In the genomic region with DNA sequence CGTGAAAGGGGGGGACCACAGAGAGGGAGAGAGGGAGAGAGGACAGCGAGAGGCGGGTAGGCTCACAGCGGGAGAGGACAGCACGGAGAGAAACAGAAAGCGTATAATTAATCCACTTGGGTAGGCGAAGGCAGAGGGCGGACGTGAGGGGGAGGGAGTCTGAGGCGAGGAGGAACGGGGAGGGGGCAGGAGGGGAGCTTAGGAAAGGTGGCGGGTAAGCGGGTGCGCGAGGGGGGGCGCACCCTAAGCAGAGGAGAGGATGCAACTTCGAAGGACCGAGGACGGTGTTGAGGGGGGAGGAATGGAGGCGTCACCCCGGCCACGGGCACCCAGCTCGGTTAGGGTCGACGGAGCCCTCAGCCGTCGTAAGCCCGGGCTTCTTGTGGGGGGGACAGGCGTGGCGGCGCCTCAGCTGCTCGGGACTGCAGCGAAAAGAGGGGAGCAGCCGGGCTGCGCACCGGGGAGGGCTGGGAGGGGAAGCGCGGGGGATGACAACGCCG, we compare ENCODE assay signal across 8 mouse cellular contexts. TPM values are rescaled to one million over a fixed set of nuclear protein-coding genes. Genes with fewer than 3 reads are reported as not detected.
DNase-seq lines count a peak whose midpoint lies in the region; ATAC-seq and TF ChIP-seq lines count a peak whose summit lies in the region.

No protein-coding gene starts in this region.

- H3K4me3 ChIP-seq in heart, embryonic 15.5 days: peak overlapping the region; percentile 70
- peak overlapping the region; percentile 33 for H3K4me3 ChIP-seq in bone marrow macrophage, adult 2 months (ENCODE audit: insufficient read depth, low read length)
- H3K4me3 ChIP-seq in heart, embryonic 16.5 days (ENCODE audit: low read length): peak overlapping the region; percentile 74
- no peak overlapping the region for H3K4me3 ChIP-seq in cerebellum, adult 2 months (replicated peaks; ENCODE audit: insufficient read depth, low read depth, low read length)

- no peak for TF ChIP-seq CTCF in bone marrow macrophage, adult 2 months (IDR thresholded peaks at IDR 0.05; ENCODE audit: low read depth, low read length)
- TF ChIP-seq CTCF in cerebellum, adult 2 months (IDR thresholded peaks at IDR 0.05; ENCODE audit: borderline replicate concordance, insufficient read depth, low read depth, low read length): no peak

- peaks cover 11% of the 10 kb centered on the region; the same call in 1 of the 2 replicates for H3K36me3 ChIP-seq in heart, embryonic 15.5 days
- H3K36me3 ChIP-seq in heart, embryonic 16.5 days (ENCODE audit: control insufficient read depth, insufficient read depth): peaks cover 3% of the 10 kb centered on the region; the same call in 1 of the 2 replicates

- H3K4me1 ChIP-seq in heart, embryonic 15.5 days (replicated peaks): peaks cover 54% of the 10 kb centered on the region
- H3K4me1 ChIP-seq in bone marrow macrophage, adult 2 months (ENCODE audit: control insufficient read depth, insufficient read depth, low read length): no peaks in the 10 kb centered on the region
- H3K4me1 ChIP-seq in heart, embryonic 16.5 days (ENCODE audit: control insufficient read depth, insufficient read depth, low read length): no peaks in the 10 kb centered on the region; the same call in none of the 2 replicates
- no peaks in the 10 kb centered on the region for H3K4me1 ChIP-seq in cerebellum, adult 2 months (ENCODE audit: control insufficient read depth, insufficient read depth, low read length)

- no peak for TF ChIP-seq POLR2A in bone marrow macrophage, adult 2 months (IDR thresholded peaks at IDR 0.05; ENCODE audit: borderline replicate concordance, low read depth, low read length)
- TF ChIP-seq POLR2A in cerebellum, adult 2 months (IDR thresholded peaks at IDR 0.05; ENCODE audit: borderline replicate concordance, insufficient read depth, low read length): no peak

- under 1% methylated on average over 38 of the region's 40 CpGs for WGBS in heart, embryonic 15.5 days
- WGBS in heart, embryonic 16.5 days: 0% methylated on average over 35 of the region's 40 CpGs
- WGBS in cerebellum, adult 2 months: 1% methylated on average over 39 of the region's 40 CpGs

- H3K9me3 ChIP-seq in heart, embryonic 15.5 days (replicated peaks): no peaks in the 10 kb centered on the region
- H3K9me3 ChIP-seq in heart, embryonic 16.5 days (replicated peaks; ENCODE audit: control insufficient read depth, low read length): no peaks in the 10 kb centered on the region

- DNase-seq in heart, postnatal 25 days (ENCODE audit: low spot score): no peak
- DNase-seq in lung, postnatal 10 days: peak; percentile 17
- DNase-seq in adrenal gland, adult 8-10 months: no peak
- DNase-seq in cerebellum, adult 2 months: no peak

- peak overlapping the region; percentile 73 for H3K9ac ChIP-seq in heart, embryonic 15.5 days
- H3K9ac ChIP-seq in heart, embryonic 16.5 days (ENCODE audit: low read length): peak overlapping the region; percentile 91

- H3K27me3 ChIP-seq in heart, embryonic 15.5 days: peaks cover 90% of the 10 kb centered on the region
- peaks cover 56% of the 10 kb centered on the region for H3K27me3 ChIP-seq in heart, embryonic 16.5 days (ENCODE audit: control insufficient read depth, insufficient read depth, low read length)
- H3K27me3 ChIP-seq in cerebellum, adult 2 months (ENCODE audit: control insufficient read depth, insufficient read depth, low read length): peaks cover 10% of the 10 kb centered on the region; the same call in 1 of the 2 replicates

- peak overlapping the region; percentile 78 for H3K4me2 ChIP-seq in heart, embryonic 15.5 days
- peak overlapping the region; percentile 52 for H3K4me2 ChIP-seq in heart, embryonic 16.5 days (ENCODE audit: low read depth, low read length)

- peak overlapping the region; percentile 97 for H3K27ac ChIP-seq in heart, embryonic 15.5 days
- no peak overlapping the region for H3K27ac ChIP-seq in bone marrow macrophage, adult 2 months (ENCODE audit: insufficient read depth, low read depth, low read length)
- peak overlapping the region; percentile 94 for H3K27ac ChIP-seq in heart, embryonic 16.5 days (ENCODE audit: low read length)
- H3K27ac ChIP-seq in cerebellum, adult 2 months (ENCODE audit: insufficient read depth, low read length): no peak overlapping the region

- intact Hi-C loops in heart, postnatal 25 days (cut with DNase I): no loop called here

- ATAC-seq in heart, embryonic 15.5 days (replicated peaks; ENCODE audit: insufficient number of reproducible peaks, insufficient read depth, low FRiP score, low read depth): peak; percentile 3; the same call in 1 of the 2 replicates
- ATAC-seq in heart, embryonic 16.5 days (replicated peaks; ENCODE audit: extremely low read depth, insufficient read depth, low FRiP score): no peak
- no peak for ATAC-seq in frontal cortex, adult (ENCODE audit: low TSS enrichment)

RNA-seq across cellular contexts. Expression of a gene that starts 7.9 kb away (rescaled TPM):
- 1,178 and 1,276 TPM in 2 replicates for polyA plus RNA-seq in heart, embryonic 15.5 days (2015; fragmentation: Nextera tagmentation; extraction: Ambion mirVana)
- total RNA-seq in heart, postnatal 25 days (2021): 100 to 1,000 TPM; 131 to 156 TPM
- not detected in 2 replicates for polyA plus RNA-seq in bone marrow macrophage, adult 2 months (2012; ENCODE audit: insufficient read depth, insufficient read length, missing spikeins)
- polyA plus RNA-seq in heart, embryonic 16.5 days (2015; fragmentation: Nextera tagmentation; extraction: Ambion mirVana): 914 and 1,144 TPM in 2 replicates
- 10 to 100 TPM; 17.1 to 37.9 (median 21.7) TPM for total RNA-seq in adrenal gland, adult 8-10 months (2022)
- polyA plus RNA-seq in cerebellum, adult 2 months (2012; rRNA removed): 67.2 and 99.9 TPM in 2 replicates

RNA-seq across cellular contexts. Expression of a gene that starts 11.0 kb away (rescaled TPM):
- not detected in 2 replicates for polyA plus RNA-seq in heart, embryonic 15.5 days (2015; fragmentation: Nextera tagmentation; extraction: Ambion mirVana)
- total RNA-seq in heart, postnatal 25 days (2021): not detected
- polyA plus RNA-seq in bone marrow macrophage, adult 2 months (2012; ENCODE audit: insufficient read depth, insufficient read length, missing spikeins): not detected in 2 replicates
- polyA plus RNA-seq in heart, embryonic 16.5 days (2015; fragmentation: Nextera tagmentation; extraction: Ambion mirVana): 0.32 TPM in 1 of 2 replicates, not detected in the other
- total RNA-seq in adrenal gland, adult 8-10 months (2022): not detected
- 0.02 TPM in 1 of 2 replicates, not detected in the other for polyA plus RNA-seq in cerebellum, adult 2 months (2012; rRNA removed)

Comparison
In these comparisons a context has a peak if more than half of its experiments do, and no peak if none do; other contexts are left out.
1. H3K27ac ChIP-seq: peak in heart, embryonic 15.5 days (single experiment) and heart, embryonic 16.5 days (single experiment); none in bone marrow macrophage, adult 2 months (single experiment) and cerebellum, adult 2 months (single experiment).
2. RNA of a gene that starts 7.9 kb away (polyA plus RNA-seq): 1,178 to 1,276 TPM in heart, embryonic 15.5 days, 914 to 1,144 TPM in heart, embryonic 16.5 days and 67.2 to 99.9 TPM in cerebellum, adult 2 months; not detected in bone marrow macrophage, adult 2 months; every median in the first group is over 10 times any median in the second.